Mouse (Mus musculus) lung, embryonic 14.5 days (tissue): Measurements from ENCODE around the gene Hmg20b. TPM values are rescaled to one million over a fixed set of nuclear protein-coding genes. Genes with fewer than 3 reads are reported as not detected.

Experiments
- ATAC-seq: fragments of 200-750 bp; cut with Nextera tagmentation; 2 replicates; pipeline ENCODE4 v1.8.0; 2017; ENCODE audit warnings: mild to moderate bottlenecking, moderate TSS enrichment, moderate library complexity; ENCODE audit not compliant: insufficient read depth
- DNase-seq: peaks from one replicate; pipeline ENCODE4 v3.0.0-alpha.2; 2015
- H3K27ac ChIP-seq: fragments of 300-500 bp; sonication (generic); 2 replicates; pipeline ENCODE4 v1.5.1; 2014; ENCODE audit warnings: low read depth, mild to moderate bottlenecking, moderate library complexity
- H3K27me3 ChIP-seq: fragments of 300-500 bp; sonication (generic); 2 replicates; pipeline ENCODE4 v1.6.1; 2014; ENCODE audit warnings: low read length, control low read depth; ENCODE audit not compliant: insufficient read depth
- H3K36me3 ChIP-seq: fragments of 300-500 bp; sonication (generic); 2 replicates; pipeline ENCODE4 v1.6.1; 2014; ENCODE audit warnings: control low read depth; ENCODE audit not compliant: insufficient read depth
- H3K4me1 ChIP-seq: fragments of 300-500 bp; sonication (generic); 2 replicates; pipeline ENCODE4 v1.6.1; 2014; ENCODE audit warnings: antibody characterized with exemption, control low read depth; ENCODE audit not compliant: insufficient read depth
- H3K4me2 ChIP-seq: fragments of 300-500 bp; sonication (generic); 2 replicates; pipeline ENCODE4 v1.6.1; 2014; ENCODE audit warnings: mild to moderate bottlenecking
- H3K4me3 ChIP-seq: fragments of 300-500 bp; sonication (generic); 2 replicates; pipeline ENCODE4 v1.5.1; 2014; ENCODE audit warnings: low read depth, low read length
- H3K9ac ChIP-seq: fragments of 300-500 bp; sonication (generic); 2 replicates; pipeline ENCODE4 v1.6.1; 2014
- H3K9me3 ChIP-seq: fragments of 300-500 bp; sonication (generic); 2 replicates; pipeline ENCODE4 v1.6.1; 2016; ENCODE audit warnings: low read depth, low read length, control low read depth
- CTCF ChIP-seq: IDR thresholded peaks from 2 replicates; pipeline ENCODE4 v1.5.1; 2016; ENCODE audit warnings: antibody characterized with exemption, low read depth
- WGBS: fragments of 180-500 bp; shearing (Covaris S2); extraction: QIAGEN DNeasy Blood & Tissue Kit; methylation state at CpG from one replicate; pipeline ENCODE4 v1.1.7; 2014; 5-methylcytosine and 5-hydroxymethylcytosine counted together
- polyA plus RNA-seq: library from polyadenylated mRNA; unstranded; fragments of >200 nt; fragmentation: Nextera tagmentation; extraction: Ambion mirVana; gene quantifications from 2 replicates; pipeline ENCODE4 v1.2.1, GENCODE M21; 2014

The Hmg20b gene
- polyA plus RNA-seq, 1 experiment from 2014 or later: 105 TPM

- peaks cover 9% of the 10 kb centered on the region for H3K27me3 ChIP-seq
- H3K36me3 ChIP-seq: peaks cover 41% of the 10 kb centered on the region
- 0 out of 2 replicates have a peak overlapping the region, but pooled peaks have one; percentile 19 for H3K4me3 ChIP-seq
- no peaks in the 10 kb centered on the region for H3K9me3 ChIP-seq
- H3K4me2 ChIP-seq: peak overlapping the region; percentile 51; the same call in 1 of the 2 replicates
- no peak for TF ChIP-seq CTCF
- H3K4me1 ChIP-seq: peaks cover 28% of the 10 kb centered on the region
- WGBS: 20% methylated on average over 2 of the region's 2 CpGs
- ATAC-seq: peak; percentile 1; the same call in 1 of the 2 replicates
- no peak overlapping the region for H3K9ac ChIP-seq
- DNase-seq: no peak
- H3K27ac ChIP-seq: peak overlapping the region; percentile 95
These were observed 22.3 kb downstream of the Hmg20b start for GRCm38 (mm10) chr10:81327959-81328358.

- no peak for TF ChIP-seq CTCF
- Histone ChIP-seq H3K36me3 (peaks cover 51% of the 10 kb centered on the region), H3K27me3 (no peaks in the 10 kb centered on the region)
These were observed 23.4 kb downstream of the Hmg20b start for GRCm38 (mm10) chr10:81326858-81327257.

DNA sequence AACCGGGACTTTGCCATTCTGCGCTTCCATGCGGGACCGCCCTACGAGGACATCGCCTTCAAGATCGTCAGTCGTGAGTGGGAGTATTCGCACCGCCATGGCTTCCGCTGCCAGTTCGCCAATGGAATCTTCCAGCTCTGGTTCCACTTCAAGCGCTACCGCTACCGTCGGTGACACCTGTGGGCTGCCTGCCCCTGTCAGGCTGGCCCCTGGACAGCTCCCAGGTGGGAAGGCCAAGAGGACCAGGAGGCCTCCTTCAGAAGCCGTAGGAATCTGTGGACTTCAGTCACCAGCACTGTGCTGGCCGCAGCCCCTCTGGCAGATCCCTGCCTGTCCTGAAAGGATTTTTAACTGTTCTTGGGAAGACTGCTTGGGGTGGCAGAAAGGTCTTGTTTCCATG, 24.5 kb downstream of the Hmg20b start:
- Histone ChIP-seq H3K27me3 (no peaks in the 10 kb centered on the region), H3K27ac (0 out of 2 replicates have a peak overlapping the region, but pooled peaks have one; percentile 42), H3K4me1 (peaks cover 23% of the 10 kb centered on the region), H3K9me3 (no peaks in the 10 kb centered on the region), H3K9ac (no peak overlapping the region), H3K4me3 (no peak overlapping the region), H3K4me2 (no peak overlapping the region), H3K36me3 (peaks cover 51% of the 10 kb centered on the region)
- DNase-seq (no peak), ATAC-seq (no peak)
- 88% methylated on average over 18 of the region's 18 CpGs for WGBS
- no peak for TF ChIP-seq CTCF

More at GRCm38 (mm10) chr10:81326858-81327257, 23.4 kb downstream of the Hmg20b start:
- WGBS: 68% methylated on average over 6 of the region's 6 CpGs
- ATAC-seq: no peak
- Histone ChIP-seq H3K9me3 (no peaks in the 10 kb centered on the region), H3K4me1 (peaks cover 25% of the 10 kb centered on the region), H3K9ac (no peak overlapping the region), H3K27ac (peak overlapping the region; percentile 47; the same call in 1 of the 2 replicates), H3K4me2 (no peak overlapping the region), H3K4me3 (no peak overlapping the region)
- peak; percentile 60 for DNase-seq

GRCm38 (mm10) chr10:81325176-81325575, 25.1 kb downstream of the Hmg20b start:
- WGBS: 93% methylated on average over 21 of the region's 21 CpGs
- no peak for TF ChIP-seq CTCF
- ATAC-seq (no peak), DNase-seq (no peak)
- H3K27me3 ChIP-seq: no peaks in the 10 kb centered on the region
- peaks cover 51% of the 10 kb centered on the region for H3K36me3 ChIP-seq
- H3K9me3 ChIP-seq: no peaks in the 10 kb centered on the region
- no peak overlapping the region for H3K27ac ChIP-seq
- H3K4me1 ChIP-seq: peaks cover 18% of the 10 kb centered on the region
- H3K4me2 ChIP-seq: no peak overlapping the region
- no peak overlapping the region for H3K9ac ChIP-seq
- no peak overlapping the region for H3K4me3 ChIP-seq

GRCm38 (mm10) chr10:81323791-81324530, 26.3 kb downstream of the Hmg20b start:
- Histone ChIP-seq H3K36me3 (peaks cover 52% of the 10 kb centered on the region), H3K9ac (no peak overlapping the region), H3K9me3 (no peaks in the 10 kb centered on the region), H3K27me3 (no peaks in the 10 kb centered on the region), H3K27ac (no peak overlapping the region), H3K4me2 (no peak overlapping the region), H3K4me3 (no peak overlapping the region), H3K4me1 (peaks cover 17% of the 10 kb centered on the region)
- no peak for ATAC-seq
- WGBS: 93% methylated on average over 18 of the region's 18 CpGs
- no peak for DNase-seq
- TF ChIP-seq CTCF: no peak

- Histone ChIP-seq H3K27ac (no peak overlapping the region), H3K27me3 (no peaks in the 10 kb centered on the region), H3K4me1 (peaks cover 16% of the 10 kb centered on the region), H3K36me3 (peaks cover 59% of the 10 kb centered on the region), H3K4me3 (no peak overlapping the region), H3K9me3 (no peaks in the 10 kb centered on the region), H3K9ac (no peak overlapping the region), H3K4me2 (no peak overlapping the region)
- ATAC-seq (no peak), DNase-seq (no peak)
- TF ChIP-seq CTCF: no peak
- WGBS: 89% methylated on average over 23 of the region's 23 CpGs
These were observed 27.0 kb downstream of the Hmg20b start for GRCm38 (mm10) chr10:81323141-81323775.

DNA sequence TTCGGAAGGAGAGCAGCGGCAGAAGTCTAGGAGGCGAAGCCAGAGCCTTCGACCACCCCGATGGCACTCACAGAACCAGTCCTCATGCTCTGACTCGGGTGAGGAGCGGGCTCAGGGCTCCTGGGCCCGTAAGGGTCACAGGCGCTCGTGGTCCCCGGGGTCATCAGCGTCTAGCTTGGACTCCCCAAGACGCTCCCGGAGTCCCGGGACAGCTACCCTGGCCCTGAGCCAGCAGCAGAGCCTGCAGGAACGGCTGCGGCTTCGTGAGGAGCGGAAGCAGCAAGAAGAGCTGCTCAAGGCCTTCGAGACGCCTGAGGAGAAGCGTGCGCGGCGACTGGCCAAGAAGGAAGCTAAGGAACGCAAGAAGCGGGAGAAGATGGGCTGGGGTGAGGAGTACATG, 27.8 kb downstream of the Hmg20b start:
- H3K36me3 ChIP-seq: peaks cover 68% of the 10 kb centered on the region
- no peak overlapping the region for H3K27ac ChIP-seq
- peak overlapping the region; percentile 76 for H3K4me2 ChIP-seq
- DNase-seq: no peak
- no peak for ATAC-seq
- H3K9me3 ChIP-seq: no peaks in the 10 kb centered on the region
- H3K4me1 ChIP-seq: peaks cover 10% of the 10 kb centered on the region; the same call in 1 of the 2 replicates
- peak overlapping the region; percentile 98 for H3K4me3 ChIP-seq
- 91% methylated on average over 27 of the region's 27 CpGs for WGBS
- H3K9ac ChIP-seq: no peak overlapping the region
- TF ChIP-seq CTCF: no peak
- H3K27me3 ChIP-seq: no peaks in the 10 kb centered on the region
